Mouse (Mus musculus) ES-E14 (cell line): ENCODE data around the gene Olfr61. TPM values are rescaled to one million over a fixed set of nuclear protein-coding genes. Genes with fewer than 3 reads are reported as not detected.
"Not testable (repeated sequence)": the region's sequence is repeated elsewhere in the genome, so short reads cannot be mapped to it uniquely, and the experiment has no call there.

ENCODE experiments used
- DNase-seq: peaks from one replicate; pipeline ENCODE4 v3.0.0-alpha.2; 2013; ENCODE audit warnings: low read depth, low spot score
- H3K27ac ChIP-seq: 2 replicates; pipeline ENCODE4 v1.5.1; 2012; ENCODE audit warnings: low read depth, mild to moderate bottlenecking, low read length, moderate library complexity, mixed read lengths; ENCODE audit not compliant: poor library complexity, insufficient read depth, severe bottlenecking
- H3K36me3 ChIP-seq: 2 replicates; pipeline ENCODE4 v1.6.1; 2012; ENCODE audit warnings: mild to moderate bottlenecking, low read length, moderate library complexity, mixed read lengths; ENCODE audit not compliant: control insufficient read depth, poor library complexity, insufficient read depth, severe bottlenecking
- H3K4me1 ChIP-seq, 2 experiments: fragments of 150-350 bp in 1 of 2; sonication (generic) in 1 of 2; 2 replicates each; pipeline ENCODE4 v1.6.1; 2012; ENCODE audit warnings: low read length in 2 of 2, mild to moderate bottlenecking in 1 of 2, mixed read lengths in 1 of 2; ENCODE audit not compliant: control insufficient read depth in 2 of 2, insufficient read depth in 2 of 2, poor library complexity in 1 of 2
- H3K4me3 ChIP-seq, 2 experiments: fragments of 150-350 bp in 1 of 2; sonication (generic) in 1 of 2; 2 replicates each; pipeline ENCODE4 v1.5.1; 2012; ENCODE audit warnings: low read length in 2 of 2, low read depth in 1 of 2, mild to moderate bottlenecking in 1 of 2, mixed read lengths in 1 of 2; ENCODE audit not compliant: insufficient read depth in 1 of 2, poor library complexity in 1 of 2, severe bottlenecking in 1 of 2
- H3K9ac ChIP-seq: 2 replicates; pipeline ENCODE4 v1.6.1; 2012; ENCODE audit warnings: low read depth, mild to moderate bottlenecking, low read length, mixed read lengths; ENCODE audit not compliant: poor library complexity, insufficient read depth, severe bottlenecking
- H3K9me3 ChIP-seq: fragments of 150-350 bp; sonication (generic); 2 replicates; pipeline ENCODE4 v1.6.1; 2012; ENCODE audit warnings: low read depth, mild to moderate bottlenecking, low read length; ENCODE audit not compliant: control insufficient read depth, insufficient read depth
- CHD2 ChIP-seq: IDR thresholded peaks from 2 replicates; pipeline ENCODE4 v1.6.1; 2014; ENCODE audit warnings: mild to moderate bottlenecking, low read depth, low read length, inconsistent platforms
- HCFC1 ChIP-seq: IDR thresholded peaks from 2 replicates; pipeline ENCODE4 v1.6.1; 2012; ENCODE audit warnings: low read length, inconsistent platforms, borderline replicate concordance; ENCODE audit not compliant: insufficient read depth
- MAFK ChIP-seq: IDR thresholded peaks from 2 replicates; pipeline ENCODE4 v1.6.1; 2014; ENCODE audit warnings: mild to moderate bottlenecking, low read depth, low read length, inconsistent platforms; ENCODE audit not compliant: insufficient read depth
- ZC3H11A ChIP-seq: IDR thresholded peaks from 2 replicates; pipeline ENCODE4 v1.6.1; 2012; ENCODE audit warnings: low read depth, mild to moderate bottlenecking, inconsistent platforms, low read length, borderline replicate concordance
- ZNF384 ChIP-seq: IDR thresholded peaks from 2 replicates; pipeline ENCODE4 v1.6.1; 2012; ENCODE audit warnings: low read depth, low read length, inconsistent platforms
- in situ Hi-C, 2 experiments: fragments of 600-800 bp; cut with MboI; formaldehyde crosslinking; loops; one replicate each; pipeline ENCODE4 v1.15.1; 2025; ENCODE audit warnings: low sequenced_read_pairs in 2 of 2, inconsistent platforms in 1 of 2; ENCODE audit not compliant: unreplicated experiment in 2 of 2
- total RNA-seq: library from RNA; depleted of rRNA; stranded (reverse); fragments of 300-350 nt; gene quantifications from 2 replicates; pipeline ENCODE4 v1.2.3, GENCODE M21; 2012; rRNA removed

The Olfr61 gene
- total RNA-seq, 1 experiment, result not detected

DNA sequence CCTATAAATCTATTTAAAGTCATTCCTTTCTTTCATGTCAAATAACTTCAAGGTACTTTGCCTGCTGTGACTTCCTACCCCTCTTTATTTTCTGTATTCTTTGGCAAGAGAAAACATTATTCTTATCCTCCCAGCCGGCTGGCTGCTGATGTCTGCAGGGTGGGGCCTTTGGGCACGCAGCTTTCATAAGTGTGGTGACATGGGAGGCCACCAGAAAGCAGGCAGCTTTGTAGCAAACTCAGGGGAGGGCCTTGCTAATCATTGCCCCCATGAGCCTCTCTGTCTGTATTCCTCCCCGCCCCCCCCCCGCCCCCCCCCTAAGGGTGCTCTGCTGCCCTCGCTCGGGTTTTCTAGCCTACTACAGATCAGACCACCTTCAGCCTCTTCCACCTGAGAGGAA is 47.1 kb downstream of the Olfr61 start:
- H3K36me3 ChIP-seq, result no peaks in the 10 kb centered on the region
- peaks cover 7 to 11% of the 10 kb centered on the region in 2 experiments; a peak in 2 of 4 replicates for H3K4me1 ChIP-seq
- TF ChIP-seq MAFK (no peak), ZNF384 (no peak), HCFC1 (no peak), ZC3H11A (no peak), CHD2 (no peak)
- H3K9ac ChIP-seq, result 0 out of 2 replicates have a peak overlapping the region, but pooled peaks have one; percentile 31
- H3K27ac ChIP-seq, result no peak overlapping the region
- H3K4me3 ChIP-seq, result peak overlapping the region; percentile 52 to 60; a peak in 2 of 4 replicates
- H3K9me3 ChIP-seq, result no peaks in the 10 kb centered on the region; the same call in 1 of the 2 replicates
- in situ Hi-C loops, result no loop called here
- no peak for DNase-seq

DNA sequence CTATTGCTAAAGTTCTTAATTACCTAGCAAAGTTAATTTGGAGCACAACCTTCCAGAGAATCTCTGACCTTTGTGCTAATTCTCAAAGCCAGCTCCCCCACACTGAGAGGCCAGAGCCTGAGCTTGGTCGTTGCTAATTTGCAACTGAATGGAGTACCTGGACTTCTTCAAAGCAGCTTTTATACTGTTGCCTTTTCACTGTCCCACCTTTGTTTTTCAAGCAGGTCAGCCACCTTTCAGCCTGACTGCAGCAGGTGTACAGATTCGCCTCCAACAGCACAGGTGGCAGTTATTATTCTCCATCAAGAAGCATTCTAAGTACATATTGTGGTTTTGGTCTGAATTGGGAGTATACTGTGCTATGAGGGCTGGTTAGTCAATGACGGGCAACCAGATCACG is 50.8 kb downstream of the Olfr61 start:
- H3K4me3 ChIP-seq, H3K9ac ChIP-seq, in situ Hi-C loops, H3K27ac ChIP-seq, H3K4me1 ChIP-seq, DNase-seq, H3K36me3 ChIP-seq, H3K9me3 ChIP-seq: not testable (repeated sequence)

DNA sequence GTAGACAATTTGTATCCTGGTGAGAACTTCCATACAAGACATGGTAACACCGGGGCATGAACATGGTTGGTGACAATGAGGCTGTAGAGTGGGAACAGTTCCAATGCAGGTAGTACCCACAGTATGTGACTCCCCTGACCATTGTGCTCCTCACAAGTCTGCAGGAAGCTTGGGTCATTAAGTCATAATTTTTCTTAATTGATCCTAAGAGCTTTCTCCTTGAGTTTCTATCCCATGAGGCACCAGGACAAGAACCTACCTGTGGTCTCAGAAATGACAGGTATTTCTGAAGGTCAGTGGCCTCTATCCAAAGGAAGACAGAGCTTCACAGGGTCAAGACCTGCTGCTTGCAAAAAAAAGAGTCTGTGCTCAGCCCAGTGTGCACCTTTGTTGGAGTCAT is 52.9 kb downstream of the Olfr61 start, which contains the start of gene Olfr45:
Gene Olfr45, plus strand, starts transcription at position 301 of the 400 bp plus-strand sequence.
- Histone ChIP-seq H3K4me3 (no peak within 1 kb of the TSS), H3K36me3 (no peaks in the 10 kb centered on the region), H3K9ac (no peak within 1 kb of the TSS), H3K27ac (no peak within 1 kb of the TSS), H3K9me3 (no peaks in the 10 kb centered on the region; the same call in 1 of the 2 replicates), H3K4me1 (0 out of 4 replicates have a peak, but pooled peaks cover 0 to 1% of the 10 kb centered on the region in 2 experiments)
- DNase-seq, result no peak
- in situ Hi-C loops, result no loop called here
- TF ChIP-seq HCFC1, result no peak
- no peak for TF ChIP-seq CHD2
- no peak for TF ChIP-seq ZC3H11A
- no peak for TF ChIP-seq MAFK
- no peak for TF ChIP-seq ZNF384

Other genes starting within 250 kb of the Olfr61 start
- not detected in 2 replicates for gene Olfr531, start 226.1 kb upstream of the Olfr61 start, total RNA-seq
- gene Olfr532, start 207.3 kb upstream of the Olfr61 start, total RNA-seq, result not detected in 2 replicates
- not detected in 2 replicates for gene Olfr533, start 165.6 kb upstream of the Olfr61 start, total RNA-seq
- not detected in 2 replicates for gene Olfr535, start 144.8 kb upstream of the Olfr61 start, total RNA-seq
- not detected in 2 replicates for gene Olfr536, start 121.6 kb upstream of the Olfr61 start, total RNA-seq
- not detected in 2 replicates for gene Olfr538, start 61.1 kb upstream of the Olfr61 start, total RNA-seq
- 0.32 and 0.36 TPM in 2 replicates for gene Olfr46, start 27.7 kb upstream of the Olfr61 start, total RNA-seq
- not detected in 2 replicates for gene Olfr53, start 17.5 kb downstream of the Olfr61 start, total RNA-seq
- gene Olfr539, start 31.0 kb downstream of the Olfr61 start, total RNA-seq, result 0.40 and 0.53 TPM in 2 replicates
- not detected in 2 replicates for gene Olfr45, start 53.0 kb downstream of the Olfr61 start, total RNA-seq
- not detected in 2 replicates for gene Olfr541, start 68.3 kb downstream of the Olfr61 start, total RNA-seq
- gene Cyp2e1, start 134.8 kb downstream of the Olfr61 start, total RNA-seq, result not detected in 2 replicates
- 12.2 and 21.6 TPM in 2 replicates for gene Syce1, start 158.9 kb downstream of the Olfr61 start, total RNA-seq
- 12.0 and 13.6 TPM in 2 replicates for gene Zfp941, start 193.2 kb downstream of the Olfr61 start, total RNA-seq
- gene Urah, start 206.0 kb downstream of the Olfr61 start, total RNA-seq, result 19.5 and 32.1 TPM in 2 replicates
- not detected in 2 replicates for gene Scgb1c1, start 216.6 kb downstream of the Olfr61 start, total RNA-seq
- 0.16 TPM in 1 of 2 replicates, not detected in the other for gene Odf3, start 218.8 kb downstream of the Olfr61 start, total RNA-seq
- 0.89 and 1.6 TPM in 2 replicates for gene Gm45785, start 227.4 kb downstream of the Olfr61 start, total RNA-seq
- gene Ric8a, start 228.0 kb downstream of the Olfr61 start, total RNA-seq, result 60.5 and 90.0 TPM in 2 replicates
- gene Bet1l, start 228.6 kb downstream of the Olfr61 start, total RNA-seq, result 21.6 and 31.5 TPM in 2 replicates